Mouse (Mus musculus): ENCODE data around the gene Prss29. TPM values are rescaled to one million over a fixed set of nuclear protein-coding genes. Genes with fewer than 3 reads are reported as not detected.

Prss29 gene
- total RNA-seq, 1 experiment, result not detected

GRCm38 (mm10) chr17:25298094-25298493 is 20.4 kb upstream of the Prss29 start, which contains the start of gene Prss34:
Gene Prss34 (plus strand): TSS chr17:25298394.
- Histone ChIP-seq H3K9me3 (ENCODE audit: control insufficient read depth, insufficient read depth, low read depth, low read length) (no peaks in the 10 kb centered on the region), H3K4me3 (ENCODE audit: insufficient read depth in 1 of 2, low read depth in 1 of 2, low read length in 2 of 2, poor library complexity in 1 of 2, severe bottlenecking in 1 of 2) (no peak within 1 kb of the TSS), H3K36me3 (ENCODE audit: control insufficient read depth, insufficient read depth, low read length, poor library complexity, severe bottlenecking) (no peaks in the 10 kb centered on the region), H3K27ac (ENCODE audit: insufficient read depth, low read depth, low read length, poor library complexity, severe bottlenecking) (no peak within 1 kb of the TSS), H3K4me1 (ENCODE audit: control insufficient read depth in 2 of 2, insufficient read depth in 2 of 2, low read length in 2 of 2, poor library complexity in 1 of 2) (no peaks in the 10 kb centered on the region), H3K9ac (ENCODE audit: insufficient read depth, low read depth, low read length, poor library complexity, severe bottlenecking) (no peak within 1 kb of the TSS)
- no peak for DNase-seq (ENCODE audit: low read depth, low spot score)
- no peak for TF ChIP-seq CHD2 (IDR thresholded peaks at IDR 0.05; ENCODE audit: low read depth, low read length)
- no peak for TF ChIP-seq ZC3H11A (IDR thresholded peaks at IDR 0.05; ENCODE audit: borderline replicate concordance, low read depth, low read length)
- TF ChIP-seq MAFK (IDR thresholded peaks at IDR 0.05; ENCODE audit: insufficient read depth, low read depth, low read length), result no peak
- no peak for TF ChIP-seq ZNF384 (IDR thresholded peaks at IDR 0.05; ENCODE audit: low read depth, low read length)
- no peak for TF ChIP-seq HCFC1 (IDR thresholded peaks at IDR 0.05; ENCODE audit: borderline replicate concordance, insufficient read depth, low read length)
- in situ Hi-C loops (cut with MboI; ENCODE audit: low sequenced_read_pairs in 2 of 2, unreplicated experiment in 2 of 2), result no loop called here

- Histone ChIP-seq H3K9ac (ENCODE audit: insufficient read depth, low read depth, low read length, poor library complexity, severe bottlenecking) (no peak within 1 kb of the TSS), H3K27ac (ENCODE audit: insufficient read depth, low read depth, low read length, poor library complexity, severe bottlenecking) (no peak within 1 kb of the TSS), H3K4me3 (ENCODE audit: insufficient read depth in 1 of 2, low read depth in 1 of 2, low read length in 2 of 2, poor library complexity in 1 of 2, severe bottlenecking in 1 of 2) (no peak within 1 kb of the TSS), H3K9me3 (ENCODE audit: control insufficient read depth, insufficient read depth, low read depth, low read length) (no peaks in the 10 kb centered on the region), H3K4me1 (ENCODE audit: control insufficient read depth in 2 of 2, insufficient read depth in 2 of 2, low read length in 2 of 2, poor library complexity in 1 of 2) (no peaks in the 10 kb centered on the region), H3K36me3 (ENCODE audit: control insufficient read depth, insufficient read depth, low read length, poor library complexity, severe bottlenecking) (no peaks in the 10 kb centered on the region)
- no peak for DNase-seq (ENCODE audit: low read depth, low spot score)
- in situ Hi-C loops (cut with MboI; ENCODE audit: low sequenced_read_pairs in 2 of 2, unreplicated experiment in 2 of 2), result no loop called here
- TF ChIP-seq ZNF384 (IDR thresholded peaks at IDR 0.05; ENCODE audit: low read depth, low read length) (no peak), MAFK (IDR thresholded peaks at IDR 0.05; ENCODE audit: insufficient read depth, low read depth, low read length) (no peak), CHD2 (IDR thresholded peaks at IDR 0.05; ENCODE audit: low read depth, low read length) (no peak), ZC3H11A (IDR thresholded peaks at IDR 0.05; ENCODE audit: borderline replicate concordance, low read depth, low read length) (no peak), HCFC1 (IDR thresholded peaks at IDR 0.05; ENCODE audit: borderline replicate concordance, insufficient read depth, low read length) (no peak)
These were observed 10.1 kb upstream of the Prss29 start, which contains the start of gene Prss28 for GRCm38 (mm10) chr17:25308346-25308745. Gene Prss28 (plus strand): TSS chr17:25308646.

- Histone ChIP-seq H3K9me3 (ENCODE audit: control insufficient read depth, insufficient read depth, low read depth, low read length) (no peaks in the 10 kb centered on the region), H3K36me3 (ENCODE audit: control insufficient read depth, insufficient read depth, low read length, poor library complexity, severe bottlenecking) (no peaks in the 10 kb centered on the region), H3K9ac (ENCODE audit: insufficient read depth, low read depth, low read length, poor library complexity, severe bottlenecking) (no peak overlapping the region), H3K27ac (ENCODE audit: insufficient read depth, low read depth, low read length, poor library complexity, severe bottlenecking) (no peak overlapping the region), H3K4me1 (ENCODE audit: control insufficient read depth in 2 of 2, insufficient read depth in 2 of 2, low read length in 2 of 2, poor library complexity in 1 of 2) (no peaks in the 10 kb centered on the region), H3K4me3 (ENCODE audit: insufficient read depth in 1 of 2, low read depth in 1 of 2, low read length in 2 of 2, poor library complexity in 1 of 2, severe bottlenecking in 1 of 2) (no peak overlapping the region)
- in situ Hi-C loops (cut with MboI; ENCODE audit: low sequenced_read_pairs in 2 of 2, unreplicated experiment in 2 of 2), result no loop called here
- no peak for DNase-seq (ENCODE audit: low read depth, low spot score)
- TF ChIP-seq MAFK (IDR thresholded peaks at IDR 0.05; ENCODE audit: insufficient read depth, low read depth, low read length) (no peak), ZNF384 (IDR thresholded peaks at IDR 0.05; ENCODE audit: low read depth, low read length) (no peak), CHD2 (IDR thresholded peaks at IDR 0.05; ENCODE audit: low read depth, low read length) (no peak), HCFC1 (IDR thresholded peaks at IDR 0.05; ENCODE audit: borderline replicate concordance, insufficient read depth, low read length) (no peak), ZC3H11A (IDR thresholded peaks at IDR 0.05; ENCODE audit: borderline replicate concordance, low read depth, low read length) (no peak)
These were observed 2.4 kb downstream of the Prss29 start for GRCm38 (mm10) chr17:25320819-25321218.

- Histone ChIP-seq H3K27ac (ENCODE audit: insufficient read depth, low read depth, low read length, poor library complexity, severe bottlenecking) (no peak overlapping the region), H3K9ac (ENCODE audit: insufficient read depth, low read depth, low read length, poor library complexity, severe bottlenecking) (no peak overlapping the region), H3K36me3 (ENCODE audit: control insufficient read depth, insufficient read depth, low read length, poor library complexity, severe bottlenecking) (no peaks in the 10 kb centered on the region), H3K4me3 (ENCODE audit: insufficient read depth in 1 of 2, low read depth in 1 of 2, low read length in 2 of 2, poor library complexity in 1 of 2, severe bottlenecking in 1 of 2) (no peak overlapping the region), H3K9me3 (ENCODE audit: control insufficient read depth, insufficient read depth, low read depth, low read length) (no peaks in the 10 kb centered on the region), H3K4me1 (ENCODE audit: control insufficient read depth in 2 of 2, insufficient read depth in 2 of 2, low read length in 2 of 2, poor library complexity in 1 of 2) (no peaks in the 10 kb centered on the region)
- TF ChIP-seq ZNF384 (IDR thresholded peaks at IDR 0.05; ENCODE audit: low read depth, low read length) (no peak), MAFK (IDR thresholded peaks at IDR 0.05; ENCODE audit: insufficient read depth, low read depth, low read length) (no peak), HCFC1 (IDR thresholded peaks at IDR 0.05; ENCODE audit: borderline replicate concordance, insufficient read depth, low read length) (no peak), CHD2 (IDR thresholded peaks at IDR 0.05; ENCODE audit: low read depth, low read length) (no peak), ZC3H11A (IDR thresholded peaks at IDR 0.05; ENCODE audit: borderline replicate concordance, low read depth, low read length) (no peak)
- in situ Hi-C loops (cut with MboI; ENCODE audit: low sequenced_read_pairs in 2 of 2, unreplicated experiment in 2 of 2), result no loop called here
- DNase-seq (ENCODE audit: low read depth, low spot score), result no peak
These were observed 4.5 kb downstream of the Prss29 start for GRCm38 (mm10) chr17:25322930-25323329.

- DNase-seq (ENCODE audit: low read depth, low spot score), result no peak
- Histone ChIP-seq H3K4me3 (ENCODE audit: insufficient read depth in 1 of 2, low read depth in 1 of 2, low read length in 2 of 2, poor library complexity in 1 of 2, severe bottlenecking in 1 of 2) (no peak overlapping the region), H3K9me3 (ENCODE audit: control insufficient read depth, insufficient read depth, low read depth, low read length) (no peaks in the 10 kb centered on the region), H3K9ac (ENCODE audit: insufficient read depth, low read depth, low read length, poor library complexity, severe bottlenecking) (no peak overlapping the region), H3K4me1 (ENCODE audit: control insufficient read depth in 2 of 2, insufficient read depth in 2 of 2, low read length in 2 of 2, poor library complexity in 1 of 2) (no peaks in the 10 kb centered on the region), H3K27ac (ENCODE audit: insufficient read depth, low read depth, low read length, poor library complexity, severe bottlenecking) (no peak overlapping the region), H3K36me3 (ENCODE audit: control insufficient read depth, insufficient read depth, low read length, poor library complexity, severe bottlenecking) (no peaks in the 10 kb centered on the region)
- in situ Hi-C loops (cut with MboI; ENCODE audit: low sequenced_read_pairs in 2 of 2, unreplicated experiment in 2 of 2), result loop anchor here in 1 of 2 experiments (10.0 kb wide), 1 partner anchor 132 kb away; no protein-coding TSS in a partner anchor
- TF ChIP-seq ZC3H11A (IDR thresholded peaks at IDR 0.05; ENCODE audit: borderline replicate concordance, low read depth, low read length) (no peak), MAFK (IDR thresholded peaks at IDR 0.05; ENCODE audit: insufficient read depth, low read depth, low read length) (no peak), HCFC1 (IDR thresholded peaks at IDR 0.05; ENCODE audit: borderline replicate concordance, insufficient read depth, low read length) (no peak), ZNF384 (IDR thresholded peaks at IDR 0.05; ENCODE audit: low read depth, low read length) (no peak), CHD2 (IDR thresholded peaks at IDR 0.05; ENCODE audit: low read depth, low read length) (no peak)
These were observed 13.9 kb downstream of the Prss29 start for GRCm38 (mm10) chr17:25332321-25332720.

Data from ES-E14 (cell line).